Mouse (Mus musculus) thymus, postnatal 0 days (tissue): ENCODE results near the gene Snx14. TPM values are rescaled to one million over a fixed set of nuclear protein-coding genes. Genes with fewer than 3 reads are reported as not detected.

Experiments
- DNase-seq: peaks from one replicate; pipeline ENCODE4 v3.0.0-alpha.2; 2015; ENCODE audit warnings: low spot score
- polyA plus RNA-seq: library from polyadenylated mRNA; unstranded; fragments of >200 nt; fragmentation: Nextera tagmentation; extraction: Ambion mirVana; gene quantifications from 2 replicates; pipeline ENCODE4 v1.2.1, GENCODE M21; 2015

Snx14 gene
- polyA plus RNA-seq, 1 experiment from 2014 or later: 16.0 TPM

- DNase-seq: no peak
These were observed 49.9 kb downstream of the Snx14 start for GRCm38 (mm10) chr9:88388826-88389225.

GRCm38 (mm10) chr9:88380542-88380941, 58.2 kb downstream of the Snx14 start:
- no peak for DNase-seq

GRCm38 (mm10) chr9:88380076-88380475, 58.7 kb downstream of the Snx14 start:
- peak; percentile 67 for DNase-seq

GRCm38 (mm10) chr9:88379057-88379456, 59.7 kb downstream of the Snx14 start:
- no peak for DNase-seq

GRCm38 (mm10) chr9:88377483-88377882, 61.3 kb downstream of the Snx14 start:
- DNase-seq: no peak

- no peak for DNase-seq
These were observed 65.8 kb downstream of the Snx14 start for GRCm38 (mm10) chr9:88373001-88373400.

- DNase-seq: no peak
These were observed 67.6 kb downstream of the Snx14 start for GRCm38 (mm10) chr9:88371201-88371600.

GRCm38 (mm10) chr9:88369666-88370065, 69.1 kb downstream of the Snx14 start:
- no peak for DNase-seq

- no peak for DNase-seq
These were observed 70.3 kb downstream of the Snx14 start for GRCm38 (mm10) chr9:88368476-88368875.

GRCm38 (mm10) chr9:88367751-88368150, 71.0 kb downstream of the Snx14 start:
- no peak for DNase-seq

- no peak for DNase-seq
These were observed 71.4 kb downstream of the Snx14 start for GRCm38 (mm10) chr9:88367322-88367721.

- DNase-seq: no peak
These were observed 71.9 kb downstream of the Snx14 start for GRCm38 (mm10) chr9:88366819-88367218.

GRCm38 (mm10) chr9:88366308-88366707, 72.5 kb downstream of the Snx14 start:
- DNase-seq: peak; percentile 68

- no peak for DNase-seq
These were observed 75.7 kb downstream of the Snx14 start for GRCm38 (mm10) chr9:88363102-88363501.

- DNase-seq: peak; percentile 57
These were observed 76.5 kb downstream of the Snx14 start for GRCm38 (mm10) chr9:88362055-88362850.

GRCm38 (mm10) chr9:88361211-88361909, 77.4 kb downstream of the Snx14 start:
- DNase-seq: no peak

- no peak for DNase-seq
These were observed 79.6 kb downstream of the Snx14 start for GRCm38 (mm10) chr9:88359140-88359539.

GRCm38 (mm10) chr9:88357173-88357572, 81.6 kb downstream of the Snx14 start:
- peak; percentile 36 for DNase-seq

- no peak for DNase-seq
These were observed 85.3 kb downstream of the Snx14 start for GRCm38 (mm10) chr9:88353459-88353858.

GRCm38 (mm10) chr9:88352741-88353140, 86.0 kb downstream of the Snx14 start:
- no peak for DNase-seq

GRCm38 (mm10) chr9:88351163-88351562, 87.6 kb downstream of the Snx14 start:
- DNase-seq: no peak

GRCm38 (mm10) chr9:88350317-88350716, 88.4 kb downstream of the Snx14 start:
- no peak for DNase-seq

- DNase-seq: no peak
These were observed 90.1 kb downstream of the Snx14 start for GRCm38 (mm10) chr9:88348623-88349022.
